Mouse (Mus musculus) stomach, embryonic 16.5 days (tissue): ENCODE results near the gene Noto. TPM values are rescaled to one million over a fixed set of nuclear protein-coding genes. Genes with fewer than 3 reads are reported as not detected.

ENCODE experiments used
- ATAC-seq: fragments of 200-750 bp; cut with Nextera tagmentation; 2 replicates; pipeline ENCODE4 v1.8.0; 2017; ENCODE audit warnings: moderate number of reproducible peaks, moderate TSS enrichment; ENCODE audit not compliant: insufficient read depth, low FRiP score
- H3K27ac ChIP-seq: fragments of 300-500 bp; sonication (generic); 2 replicates; pipeline ENCODE4 v1.5.1; 2014; ENCODE audit warnings: low read length
- H3K27me3 ChIP-seq: fragments of 300-500 bp; sonication (generic); 2 replicates; pipeline ENCODE4 v1.6.1; 2014; ENCODE audit warnings: low read length, control low read depth, mixed read lengths; ENCODE audit not compliant: control insufficient read depth, insufficient read depth
- H3K36me3 ChIP-seq: fragments of 300-500 bp; sonication (generic); 2 replicates; pipeline ENCODE4 v1.6.1; 2014; ENCODE audit warnings: low read length; ENCODE audit not compliant: control insufficient read depth, insufficient read depth
- H3K4me1 ChIP-seq: fragments of 300-500 bp; sonication (generic); 2 replicates; pipeline ENCODE4 v1.6.1; 2014; ENCODE audit warnings: low read length, control low read depth, mixed read lengths; ENCODE audit not compliant: control insufficient read depth, insufficient read depth
- H3K4me2 ChIP-seq: fragments of 300-500 bp; sonication (generic); 2 replicates; pipeline ENCODE4 v1.6.1; 2014; ENCODE audit warnings: low read depth, low read length, mixed read lengths
- H3K4me3 ChIP-seq: fragments of 300-500 bp; sonication (generic); replicated peaks from 2 replicates; pipeline ENCODE4 v1.5.1; 2014; ENCODE audit warnings: mild to moderate bottlenecking, low read length
- H3K9ac ChIP-seq: fragments of 300-500 bp; sonication (generic); 2 replicates; pipeline ENCODE4 v1.6.1; 2014; ENCODE audit warnings: low read length
- H3K9me3 ChIP-seq: fragments of 300-500 bp; sonication (generic); replicated peaks from 2 replicates; pipeline ENCODE4 v1.6.1; 2016; ENCODE audit warnings: low read length, control low read depth; ENCODE audit not compliant: control insufficient read depth
- WGBS: fragments of 180-500 bp; shearing (Covaris S2); extraction: QIAGEN DNeasy Blood & Tissue Kit; methylation state at CpG from one replicate; pipeline ENCODE4 v1.1.7; 2014; 5-methylcytosine and 5-hydroxymethylcytosine counted together
- polyA plus RNA-seq: library from polyadenylated mRNA; unstranded; fragments of >200 nt; fragmentation: Nextera tagmentation; extraction: Ambion mirVana; gene quantifications from 2 replicates; pipeline ENCODE4 v1.2.1, GENCODE M21; 2015

The Noto gene
- polyA plus RNA-seq, 1 experiment from 2014 or later = not detected

- Histone ChIP-seq H3K9me3 (no peaks in the 10 kb centered on the region), H3K27ac (no peak overlapping the region), H3K4me1 (peaks cover 10% of the 10 kb centered on the region; the same call in 1 of the 2 replicates), H3K4me3 (no peak overlapping the region), H3K27me3 (no peaks in the 10 kb centered on the region; the same call in 1 of the 2 replicates), H3K9ac (no peak overlapping the region), H3K4me2 (no peak overlapping the region), H3K36me3 (no peaks in the 10 kb centered on the region)
- ATAC-seq = no peak
- 81% methylated on average over 10 of the region's 10 CpGs for WGBS
These were observed 42.1 kb upstream of the Noto start for GRCm38 (mm10) chr6:85381648-85382020.

GRCm38 (mm10) chr6:85382791-85383190 is 40.9 kb upstream of the Noto start:
- no peaks in the 10 kb centered on the region for H3K36me3 ChIP-seq
- ATAC-seq = no peak
- 75% methylated on average over 2 of the region's 2 CpGs for WGBS
- H3K4me1 ChIP-seq = peaks cover 10% of the 10 kb centered on the region; the same call in 1 of the 2 replicates
- H3K27ac ChIP-seq = no peak overlapping the region
- H3K4me2 ChIP-seq = no peak overlapping the region
- no peaks in the 10 kb centered on the region; the same call in 1 of the 2 replicates for H3K27me3 ChIP-seq
- no peaks in the 10 kb centered on the region for H3K9me3 ChIP-seq
- H3K9ac ChIP-seq = no peak overlapping the region
- no peak overlapping the region for H3K4me3 ChIP-seq

GRCm38 (mm10) chr6:85388608-85389007 is 35.1 kb upstream of the Noto start:
- Histone ChIP-seq H3K36me3 (no peaks in the 10 kb centered on the region), H3K9ac (no peak overlapping the region), H3K9me3 (no peaks in the 10 kb centered on the region), H3K4me1 (no peaks in the 10 kb centered on the region), H3K4me3 (no peak overlapping the region), H3K27ac (no peak overlapping the region), H3K27me3 (no peaks in the 10 kb centered on the region; the same call in 1 of the 2 replicates), H3K4me2 (no peak overlapping the region)
- ATAC-seq = no peak
- 73% methylated on average over 5 of the region's 5 CpGs for WGBS

- Histone ChIP-seq H3K9me3 (no peaks in the 10 kb centered on the region), H3K9ac (no peak overlapping the region), H3K27ac (no peak overlapping the region), H3K4me1 (no peaks in the 10 kb centered on the region), H3K4me3 (no peak overlapping the region), H3K36me3 (no peaks in the 10 kb centered on the region), H3K27me3 (no peaks in the 10 kb centered on the region), H3K4me2 (no peak overlapping the region)
- no peak for ATAC-seq
- WGBS = 17% methylated on average over 6 of the region's 7 CpGs
These were observed 31.9 kb upstream of the Noto start for GRCm38 (mm10) chr6:85391803-85392202.

- no peaks in the 10 kb centered on the region for H3K9me3 ChIP-seq
- WGBS = 79% methylated on average over 2 of the region's 2 CpGs
- H3K36me3 ChIP-seq = no peaks in the 10 kb centered on the region
- H3K9ac ChIP-seq = no peak overlapping the region
- no peak overlapping the region for H3K27ac ChIP-seq
- no peak overlapping the region for H3K4me2 ChIP-seq
- no peaks in the 10 kb centered on the region for H3K27me3 ChIP-seq
- no peaks in the 10 kb centered on the region for H3K4me1 ChIP-seq
- ATAC-seq = no peak
- H3K4me3 ChIP-seq = no peak overlapping the region
These were observed 28.3 kb upstream of the Noto start for GRCm38 (mm10) chr6:85395360-85395759.

GRCm38 (mm10) chr6:85397165-85397564 is 26.5 kb upstream of the Noto start:
- H3K36me3 ChIP-seq = no peaks in the 10 kb centered on the region
- 31% methylated on average over 1 of the region's 1 CpGs for WGBS
- no peaks in the 10 kb centered on the region for H3K27me3 ChIP-seq
- H3K4me1 ChIP-seq = no peaks in the 10 kb centered on the region
- no peak for ATAC-seq
- no peak overlapping the region for H3K27ac ChIP-seq
- no peak overlapping the region for H3K4me2 ChIP-seq
- no peak overlapping the region for H3K9ac ChIP-seq
- H3K4me3 ChIP-seq = no peak overlapping the region
- H3K9me3 ChIP-seq = no peaks in the 10 kb centered on the region

GRCm38 (mm10) chr6:85399715-85400114 is 24.0 kb upstream of the Noto start:
- Histone ChIP-seq H3K9me3 (no peaks in the 10 kb centered on the region), H3K27ac (no peak overlapping the region), H3K36me3 (no peaks in the 10 kb centered on the region), H3K4me2 (no peak overlapping the region), H3K4me3 (no peak overlapping the region), H3K27me3 (no peaks in the 10 kb centered on the region), H3K9ac (0 out of 2 replicates have a peak overlapping the region, but pooled peaks have one; percentile 5), H3K4me1 (no peaks in the 10 kb centered on the region)
- no peak for ATAC-seq
- WGBS = 24% methylated on average over 5 of the region's 5 CpGs

- peaks cover 4% of the 10 kb centered on the region for H3K27me3 ChIP-seq
- H3K4me3 ChIP-seq = no peak overlapping the region
- H3K36me3 ChIP-seq = no peaks in the 10 kb centered on the region
- no peak overlapping the region for H3K9ac ChIP-seq
- H3K27ac ChIP-seq = no peak overlapping the region
- WGBS = 54% methylated on average over 2 of the region's 2 CpGs
- no peak overlapping the region for H3K4me2 ChIP-seq
- H3K4me1 ChIP-seq = no peaks in the 10 kb centered on the region
- no peak for ATAC-seq
- no peaks in the 10 kb centered on the region for H3K9me3 ChIP-seq
These were observed 21.1 kb upstream of the Noto start for GRCm38 (mm10) chr6:85402613-85403012.

GRCm38 (mm10) chr6:85403039-85403438 is 20.6 kb upstream of the Noto start:
- no peak for ATAC-seq
- Histone ChIP-seq H3K9ac (no peak overlapping the region), H3K27me3 (peaks cover 8% of the 10 kb centered on the region), H3K4me1 (no peaks in the 10 kb centered on the region), H3K27ac (no peak overlapping the region), H3K9me3 (no peaks in the 10 kb centered on the region), H3K36me3 (no peaks in the 10 kb centered on the region), H3K4me3 (no peak overlapping the region), H3K4me2 (no peak overlapping the region)
- 79% methylated on average over 10 of the region's 10 CpGs for WGBS

- Histone ChIP-seq H3K4me1 (no peaks in the 10 kb centered on the region), H3K27ac (no peak overlapping the region), H3K9me3 (no peaks in the 10 kb centered on the region), H3K4me2 (peak overlapping the region; percentile 37), H3K4me3 (peak overlapping the region; percentile 0; the same call in 1 of the 2 replicates), H3K27me3 (peaks cover 28% of the 10 kb centered on the region), H3K36me3 (no peaks in the 10 kb centered on the region), H3K9ac (peak overlapping the region; percentile 46; the same call in 1 of the 2 replicates)
- 4% methylated on average over 31 of the region's 31 CpGs for WGBS
- no peak for ATAC-seq
These were observed 14.7 kb upstream of the Noto start for GRCm38 (mm10) chr6:85409003-85409402.
